Mouse (Mus musculus) E14TG2a.4 (cell line): ENCODE measurements at regions not wholly inside any gene's neighbourhood (a gene's known extent, or its start where the extent isn't known, plus 50 kb on each side); places are given as distances from the start of the nearest gene placed in this dataset.

Source experiments
- CTCF ChIP-seq: conservative IDR thresholded peaks from 2 replicates; pipeline ENCODE4 v1.5.1; 2014; ENCODE audit warnings: low read length
- NANOG ChIP-seq: IDR thresholded peaks from 2 replicates; pipeline ENCODE4 v1.6.1; 2014; ENCODE audit warnings: borderline replicate concordance, low read length, mixed read lengths
- POU5F1 ChIP-seq: IDR thresholded peaks from 2 replicates; pipeline ENCODE4 v1.6.1; 2014; ENCODE audit warnings: low read length, borderline replicate concordance

- no peak for TF ChIP-seq CTCF
- TF ChIP-seq POU5F1, result no peak
- TF ChIP-seq NANOG, result no peak
These were observed 219.7 kb downstream of the Fndc1 start for GRCm38 (mm10) chr17:7607431-7607830.
